Mouse (Mus musculus) T-helper 1 cell (primary cell): ENCODE data around the gene Dusp3.

ENCODE experiments used
- in situ Hi-C: fragments of 300-600 bp; cut with MboI, MseI; formaldehyde crosslinking; loops from one replicate; pipeline ENCODE4 v1.15.1; 2025; ENCODE audit warnings: high pct_unique_total_duplicates

Gene Dusp3

DNA sequence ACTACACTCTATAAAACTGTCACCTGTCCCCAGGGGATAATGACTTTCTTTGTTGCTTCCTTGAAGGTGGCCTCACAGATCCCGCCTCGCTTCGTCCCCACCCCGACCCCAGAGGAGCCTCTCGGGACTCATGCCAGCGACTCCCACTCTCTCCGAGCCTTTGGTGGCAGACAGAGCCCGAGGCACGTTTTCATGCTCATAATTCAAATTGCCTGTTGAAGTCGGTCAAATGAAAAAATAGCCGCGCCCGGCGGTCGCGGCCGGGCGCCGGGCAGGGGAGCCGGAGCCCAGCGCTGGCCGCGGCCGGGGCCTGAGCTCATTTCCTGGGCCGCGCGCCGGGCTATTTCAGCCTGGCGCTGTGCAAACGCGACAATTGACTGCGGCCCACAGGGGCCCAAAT lies 49.7 kb downstream of the Dusp3 start:
- in situ Hi-C loops: no loop called here

DNA sequence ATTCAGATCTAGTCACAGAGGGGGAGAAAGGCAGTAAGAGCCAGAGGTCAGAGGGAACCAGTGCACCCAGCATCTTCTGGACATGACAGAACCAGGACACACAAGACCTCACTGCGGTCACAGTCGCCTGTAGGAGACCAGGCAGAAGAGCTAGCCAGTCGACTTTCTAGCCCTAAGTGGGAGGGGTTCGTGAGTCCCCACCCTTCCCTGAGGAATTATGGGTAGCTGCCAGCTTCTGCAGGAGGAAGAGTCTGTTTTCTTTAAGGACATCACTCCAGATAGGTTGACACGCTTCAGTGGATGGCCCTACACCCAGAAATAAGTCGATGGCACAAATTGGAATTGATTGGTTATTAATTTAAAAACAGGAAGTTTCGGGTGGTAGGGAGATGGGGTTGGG lies 50.4 kb downstream of the Dusp3 start:
- in situ Hi-C loops: no loop called here

DNA sequence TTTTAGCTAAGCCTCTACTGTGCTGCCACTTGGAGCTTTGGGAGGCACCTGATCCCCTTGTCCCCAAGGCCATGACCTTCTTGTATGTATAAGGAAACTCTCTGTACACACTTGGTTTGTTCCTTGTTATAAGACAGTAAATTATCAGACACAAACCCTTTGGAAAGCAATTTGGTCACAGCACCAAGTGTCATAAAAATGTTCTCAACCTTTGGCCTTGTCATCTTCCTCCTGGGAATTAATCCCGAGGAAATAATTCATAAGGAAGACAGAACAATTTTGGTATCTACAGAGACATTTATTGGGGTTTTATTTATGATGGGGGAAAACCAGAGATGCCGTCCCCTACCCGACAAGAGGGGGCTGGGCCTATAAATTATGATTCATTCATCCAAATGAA lies 51.1 kb downstream of the Dusp3 start:
- in situ Hi-C loops: no loop called here

- in situ Hi-C loops: no loop called here
Measured at GRCm38 (mm10) chr11:101931978-101932377, 54.8 kb downstream of the Dusp3 start.

DNA sequence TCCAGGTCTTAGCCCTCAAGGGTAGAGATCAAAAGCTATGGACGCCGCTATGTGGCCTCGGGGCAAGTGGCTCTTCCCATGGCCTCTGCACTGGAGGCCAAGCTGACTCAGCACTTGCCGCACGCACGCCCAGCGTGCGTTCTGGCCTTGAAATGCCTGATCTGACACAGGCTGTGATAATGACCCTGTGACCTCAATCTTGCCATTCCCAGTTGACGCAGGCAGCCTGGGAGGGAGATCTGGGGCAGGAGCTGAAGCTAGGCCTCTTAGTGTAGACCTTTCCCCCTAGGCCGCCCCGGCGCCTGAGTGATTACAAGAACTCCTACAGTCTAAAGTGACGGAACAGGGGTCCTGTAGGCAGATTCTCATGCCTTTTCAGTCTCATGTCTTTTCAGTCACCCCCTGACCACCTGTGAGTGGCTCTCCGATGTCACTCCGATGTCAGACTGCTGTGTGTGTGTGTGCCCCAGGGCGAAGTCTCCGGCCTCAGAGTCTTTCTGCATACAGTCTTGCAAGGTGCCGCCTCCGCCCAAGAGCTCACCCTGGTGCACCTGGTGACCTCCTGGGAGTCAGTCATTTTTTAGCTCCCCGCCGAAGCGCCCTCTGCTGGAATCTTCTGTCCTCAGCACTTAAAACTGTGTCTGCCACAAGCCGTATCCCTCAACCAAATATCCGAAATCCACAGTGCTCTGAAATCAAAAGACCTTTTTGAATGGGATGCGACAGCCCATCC lies 58.6 kb downstream of the Dusp3 start:
- in situ Hi-C loops: no loop called here

DNA sequence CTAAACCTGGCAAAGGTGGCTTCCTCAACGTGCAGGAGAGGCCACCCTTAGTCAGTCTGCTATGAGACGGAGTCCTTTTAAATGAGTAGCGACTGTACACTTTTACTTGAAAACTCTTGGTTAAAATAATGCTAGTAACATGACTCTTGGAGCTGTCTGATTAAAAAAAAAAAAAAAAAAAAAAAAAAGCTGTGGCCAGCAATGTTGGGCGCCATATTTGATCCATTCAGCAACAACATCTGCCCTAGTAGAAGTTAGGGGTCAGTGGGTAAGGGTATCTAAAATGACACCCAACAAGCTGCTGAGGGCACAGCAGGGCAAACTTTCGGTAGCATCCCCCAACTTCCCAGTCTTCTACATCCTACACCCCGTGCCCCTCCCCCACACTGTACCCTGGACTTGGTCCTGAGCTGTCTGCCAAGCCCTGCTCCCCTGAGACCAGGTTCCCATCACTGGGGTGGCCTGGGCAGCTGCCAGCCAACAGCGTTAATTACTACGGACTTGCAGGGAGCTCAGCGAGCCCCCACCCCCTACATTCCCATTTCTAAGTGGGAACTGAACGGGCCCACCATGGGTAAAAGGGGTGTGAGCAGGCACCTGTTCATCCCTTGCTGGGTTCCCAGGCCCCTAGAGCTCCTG lies 59.7 kb downstream of the Dusp3 start:
- in situ Hi-C loops: no loop called here

GRCm38 (mm10) chr11:101925636-101926035 lies 61.2 kb downstream of the Dusp3 start:
- in situ Hi-C loops: no loop called here

- in situ Hi-C loops: loop anchor here (5.0 kb wide), 1 partner anchor 43 kb away; the partner anchor contains the start of gene Sost
Measured at GRCm38 (mm10) chr11:101924441-101924976, 62.3 kb downstream of the Dusp3 start.

GRCm38 (mm10) chr11:101923988-101924387 lies 62.8 kb downstream of the Dusp3 start:
- in situ Hi-C loops: loop anchor here (5.0 kb wide), 1 partner anchor 43 kb away; the partner anchor contains the start of gene Sost

- in situ Hi-C loops: loop anchor here (5.0 kb wide), 1 partner anchor 46 kb away; the partner anchor contains the start of gene Sost
Measured at GRCm38 (mm10) chr11:101921361-101921952, 65.4 kb downstream of the Dusp3 start.
